20 mouse cellular contexts compared by ENCODE assay signal in genomic region chr4:29480384-29481092, GRCm38 (mm10).
DNase-seq lines count a peak whose midpoint lies in the region; ATAC-seq lines count a peak whose summit lies in the region.
"Had no signal": no experiment of that assay in that cellular context is flagged by ENCODE, and none has a peak within 500 bp of the region (broad histone marks: within the 10 kb centered on the region; RNA-seq: fewer than 3 reads in every experiment).

No protein-coding gene starts in this region.

- no peak overlapping the region for H3K9ac ChIP-seq in kidney, embryonic 14.5 days (ENCODE audit: low read depth, low read length)
- H3K9ac ChIP-seq in limb, embryonic 11.5 days (ENCODE audit: low read length) = no peak overlapping the region
- no peak overlapping the region for H3K9ac ChIP-seq in limb, embryonic 15.5 days
- H3K9ac ChIP-seq: embryonic facial prominence, embryonic 13.5 days; forebrain, embryonic 12.5 days; heart, embryonic 15.5 days; hindbrain, embryonic 13.5 days had no signal

- 48% methylated on average over 2 of the region's 2 CpGs for WGBS in kidney, embryonic 14.5 days
- 63% methylated on average over 2 of the region's 2 CpGs for WGBS in limb, embryonic 11.5 days
- 37% methylated on average over 2 of the region's 2 CpGs for WGBS in limb, embryonic 15.5 days

- H3K27ac ChIP-seq in kidney, embryonic 14.5 days (ENCODE audit: low read depth, low read length) = no peak overlapping the region
- no peak overlapping the region for H3K27ac ChIP-seq in limb, embryonic 11.5 days (replicated peaks; ENCODE audit: low read depth, low read length)
- H3K27ac ChIP-seq in limb, embryonic 15.5 days = peak overlapping the region; percentile 8; the same call in 1 of the 2 replicates
- H3K27ac ChIP-seq: embryonic facial prominence, embryonic 13.5 days; forebrain, embryonic 12.5 days; heart, embryonic 15.5 days; hindbrain, embryonic 13.5 days had no signal

- ATAC-seq in kidney, embryonic 14.5 days (ENCODE audit: low FRiP score, low TSS enrichment) = peak; percentile 85
- ATAC-seq in limb, embryonic 11.5 days (ENCODE audit: insufficient number of reproducible peaks, low FRiP score, low TSS enrichment, low read depth) = peak; percentile 63; the same call in 1 of the 2 replicates
- ATAC-seq in limb, embryonic 15.5 days (ENCODE audit: insufficient number of reproducible peaks, low FRiP score, low TSS enrichment, low read depth) = no peak
- ATAC-seq in megakaryocyte-erythroid progenitor cell, adult 5-6 weeks (replicated peaks; ENCODE audit: low FRiP score, low TSS enrichment, poor library complexity, severe bottlenecking) = no peak
- ATAC-seq: activated CD4-positive, CD25-positive, alpha-beta regulatory T cell, adult 4 months; Patski had no signal

- DNase-seq in kidney, adult 11 months = no peak
- DNase-seq in kidney, postnatal 4 days = peak; percentile 5 to 7
- DNase-seq in kidney, adult 9 months = no peak
- no peak for DNase-seq in limb, embryonic 11.5 days (ENCODE audit: low spot score)
- no peak for DNase-seq in adipocyte (ENCODE audit: low spot score)
- DNase-seq: adrenal gland, adult 2 months; adrenal gland, postnatal 25 days; gastrocnemius, postnatal 10 days; heart, adult 18-20 months; heart, postnatal 14 days had no signal

- H3K9me3 ChIP-seq in kidney, embryonic 14.5 days (ENCODE audit: control insufficient read depth, low read length) = no peaks in the 10 kb centered on the region
- H3K9me3 ChIP-seq in limb, embryonic 11.5 days (ENCODE audit: control insufficient read depth, low read length) = no peaks in the 10 kb centered on the region
- no peaks in the 10 kb centered on the region for H3K9me3 ChIP-seq in limb, embryonic 15.5 days
- H3K9me3 ChIP-seq: embryonic facial prominence, embryonic 13.5 days; forebrain, embryonic 12.5 days; heart, embryonic 15.5 days; hindbrain, embryonic 13.5 days had no signal

- no peak overlapping the region for H3K4me3 ChIP-seq in kidney, embryonic 14.5 days (ENCODE audit: low read length)
- no peak overlapping the region for H3K4me3 ChIP-seq in limb, embryonic 11.5 days (ENCODE audit: low read depth, low read length)
- no peak overlapping the region for H3K4me3 ChIP-seq in limb, embryonic 15.5 days
- H3K4me3 ChIP-seq: embryonic facial prominence, embryonic 13.5 days; forebrain, embryonic 12.5 days; heart, embryonic 15.5 days; hindbrain, embryonic 13.5 days had no signal

- H3K4me2 ChIP-seq in kidney, embryonic 14.5 days (replicated peaks; ENCODE audit: low read depth, low read length) = no peak overlapping the region
- no peak overlapping the region for H3K4me2 ChIP-seq in limb, embryonic 11.5 days (ENCODE audit: low read depth, severe bottlenecking)
- H3K4me2 ChIP-seq in limb, embryonic 15.5 days = no peak overlapping the region
- H3K4me2 ChIP-seq: embryonic facial prominence, embryonic 13.5 days; forebrain, embryonic 12.5 days; heart, embryonic 11.5 days; heart, embryonic 15.5 days; hindbrain, embryonic 13.5 days had no signal

- H3K27me3 ChIP-seq in kidney, embryonic 14.5 days (ENCODE audit: control insufficient read depth, insufficient read depth, low read length) = no peaks in the 10 kb centered on the region
- H3K27me3 ChIP-seq in limb, embryonic 11.5 days (ENCODE audit: control insufficient read depth, insufficient read depth, low read length) = no peaks in the 10 kb centered on the region
- no peaks in the 10 kb centered on the region for H3K27me3 ChIP-seq in limb, embryonic 15.5 days
- H3K27me3 ChIP-seq: embryonic facial prominence, embryonic 13.5 days; forebrain, embryonic 12.5 days; heart, embryonic 15.5 days; hindbrain, embryonic 13.5 days; Patski had no signal

- no peaks in the 10 kb centered on the region for H3K36me3 ChIP-seq in kidney, embryonic 14.5 days (ENCODE audit: control insufficient read depth, insufficient read depth, low read length)
- H3K36me3 ChIP-seq in limb, embryonic 11.5 days (ENCODE audit: control insufficient read depth, insufficient read depth, low read length) = no peaks in the 10 kb centered on the region
- H3K36me3 ChIP-seq in limb, embryonic 15.5 days = no peaks in the 10 kb centered on the region
- H3K36me3 ChIP-seq: embryonic facial prominence, embryonic 13.5 days; forebrain, embryonic 12.5 days; heart, embryonic 15.5 days; hindbrain, embryonic 13.5 days had no signal

- no peaks in the 10 kb centered on the region for H3K4me1 ChIP-seq in kidney, embryonic 14.5 days (ENCODE audit: control insufficient read depth, insufficient read depth, low read length)
- no peaks in the 10 kb centered on the region for H3K4me1 ChIP-seq in limb, embryonic 11.5 days (ENCODE audit: control insufficient read depth, insufficient read depth, low read length)
- H3K4me1 ChIP-seq in limb, embryonic 15.5 days = peaks cover 5% of the 10 kb centered on the region; the same call in 1 of the 2 replicates
- H3K4me1 ChIP-seq: embryonic facial prominence, embryonic 13.5 days; forebrain, embryonic 12.5 days; heart, embryonic 15.5 days; hindbrain, embryonic 13.5 days had no signal

Comparison
In these comparisons a context has a peak if more than half of its experiments do, and no peak if none do; other contexts are left out.
1. ATAC-seq: peak in kidney, embryonic 14.5 days (single experiment) and limb, embryonic 11.5 days (single experiment); none in limb, embryonic 15.5 days (single experiment) and megakaryocyte-erythroid progenitor cell, adult 5-6 weeks (single experiment).
2. DNase-seq: peak in kidney, postnatal 4 days (2 of 2); none in kidney, adult 11 months (single experiment), kidney, adult 9 months (single experiment), limb, embryonic 11.5 days (single experiment) and adipocyte (single experiment).